Mouse (Mus musculus) midbrain, postnatal 0 days (tissue): ENCODE results near the gene Kcna3. TPM values are rescaled to one million over a fixed set of nuclear protein-coding genes. Genes with fewer than 3 reads are reported as not detected.

Experiments
- ATAC-seq: fragments of 200-750 bp; cut with Nextera tagmentation; 2 replicates; pipeline ENCODE4 v1.8.0; 2017; ENCODE audit warnings: moderate number of reproducible peaks, mild to moderate bottlenecking, moderate TSS enrichment, moderate library complexity; ENCODE audit not compliant: low FRiP score
- DNase-seq: peaks from one replicate; pipeline ENCODE4 v3.0.0-alpha.2; 2015; ENCODE audit warnings: low spot score
- H3K27ac ChIP-seq: fragments of 300-500 bp; sonication (generic); 2 replicates; pipeline ENCODE4 v1.5.1; 2014; ENCODE audit warnings: low read depth, mild to moderate bottlenecking, low read length, mixed read lengths
- H3K27me3 ChIP-seq: fragments of 300-500 bp; sonication (generic); 2 replicates; pipeline ENCODE4 v1.6.1; 2014; ENCODE audit warnings: low read length, control low read depth, mixed read lengths; ENCODE audit not compliant: insufficient read depth
- H3K36me3 ChIP-seq: fragments of 300-500 bp; sonication (generic); 2 replicates; pipeline ENCODE4 v1.6.1; 2014; ENCODE audit warnings: low read length, control low read depth, mixed read lengths; ENCODE audit not compliant: insufficient read depth
- H3K4me1 ChIP-seq: fragments of 300-500 bp; sonication (generic); 2 replicates; pipeline ENCODE4 v1.6.1; 2014; ENCODE audit warnings: mild to moderate bottlenecking, control low read depth, antibody characterized with exemption, low read length, mixed read lengths; ENCODE audit not compliant: insufficient read depth
- H3K4me2 ChIP-seq: fragments of 300-500 bp; sonication (generic); 2 replicates; pipeline ENCODE4 v1.6.1; 2014; ENCODE audit warnings: low read depth, mild to moderate bottlenecking, low read length, mixed read lengths; ENCODE audit not compliant: poor library complexity, severe bottlenecking
- H3K4me3 ChIP-seq: fragments of 300-500 bp; sonication (generic); 2 replicates; pipeline ENCODE4 v1.5.1; 2014; ENCODE audit warnings: low read depth, mild to moderate bottlenecking, low read length, moderate library complexity
- H3K9ac ChIP-seq: fragments of 300-500 bp; sonication (generic); replicated peaks from 2 replicates; pipeline ENCODE4 v1.6.1; 2014; ENCODE audit warnings: mild to moderate bottlenecking, low read length, moderate library complexity, mixed read lengths; ENCODE audit not compliant: poor library complexity, severe bottlenecking
- H3K9me3 ChIP-seq: fragments of 300-500 bp; sonication (generic); 2 replicates; pipeline ENCODE4 v1.6.1; 2016; ENCODE audit warnings: low read length, control low read depth
- CTCF ChIP-seq: IDR thresholded peaks from 2 replicates; pipeline ENCODE4 v1.5.1; 2016; ENCODE audit warnings: antibody characterized with exemption, mild to moderate bottlenecking
- WGBS: fragments of 180-500 bp; shearing (Covaris S2); extraction: QIAGEN DNeasy Blood & Tissue Kit; methylation state at CpG from one replicate; pipeline ENCODE4 v1.1.7; 2014; 5-methylcytosine and 5-hydroxymethylcytosine counted together
- polyA plus RNA-seq: library from polyadenylated mRNA; unstranded; fragments of >200 nt; fragmentation: Nextera tagmentation; extraction: Ambion mirVana; gene quantifications from 2 replicates; pipeline ENCODE4 v1.2.1, GENCODE M21; 2015
- total RNA-seq: library from RNA; depleted of rRNA; stranded (reverse); fragments of >200 nt; gene quantifications from 2 replicates; pipeline ENCODE4 v1.2.3, GENCODE M21; 2014; rRNA removed

Kcna3 gene
- total RNA-seq, result 66.1 and 74.0 TPM in 2 replicates
- 15.6 and 16.0 TPM in 2 replicates for polyA plus RNA-seq

DNA sequence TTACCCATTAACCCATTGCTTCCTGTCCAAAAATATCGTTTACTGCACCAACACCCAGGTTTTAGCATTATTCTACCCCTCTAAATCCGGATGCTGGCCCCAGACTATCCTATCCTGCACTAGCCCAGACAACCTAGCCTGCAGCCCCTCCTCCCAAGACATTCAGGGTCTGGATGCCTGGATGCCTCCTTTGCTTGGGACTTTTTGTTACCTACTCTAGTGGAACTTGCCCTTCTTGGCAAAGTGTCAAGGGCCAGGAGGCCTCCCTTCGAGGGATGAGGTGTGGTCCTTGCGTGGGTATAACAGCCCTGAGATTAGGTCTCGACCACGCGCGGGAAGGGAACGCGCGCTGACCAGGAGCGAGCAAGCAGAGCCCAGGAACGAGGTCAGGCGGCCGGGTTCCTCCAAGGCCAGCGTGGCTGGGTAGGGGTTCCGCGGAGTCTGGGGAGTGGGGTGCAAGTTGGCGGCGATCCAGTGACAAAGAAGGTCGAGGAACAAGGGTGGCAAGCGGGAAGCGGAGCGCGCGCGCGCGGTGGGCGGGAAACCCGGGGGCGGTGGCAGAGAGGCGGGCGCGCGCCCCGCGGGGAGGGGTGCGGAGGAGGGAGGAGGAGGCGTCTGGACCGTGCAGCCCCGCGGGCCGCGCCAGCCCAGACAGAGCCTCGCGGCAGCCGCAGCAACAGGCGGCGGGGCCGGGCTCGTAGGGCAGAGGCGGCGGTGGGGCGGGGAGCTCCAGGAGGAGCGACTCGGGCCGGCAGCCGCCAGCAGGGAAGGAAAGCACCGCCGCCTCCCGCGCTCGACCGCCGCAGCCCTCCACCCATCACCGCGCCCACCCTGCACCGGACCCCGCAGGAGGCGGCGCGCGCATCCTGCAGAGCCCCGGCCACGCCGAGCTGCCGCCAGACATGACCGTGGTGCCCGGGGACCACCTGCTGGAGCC is at the start of gene Kcna3:
Kcna3 (plus strand) TSS at position 649 of the 937 bp plus-strand sequence.
- Histone ChIP-seq H3K36me3 (no peaks in the 10 kb centered on the region), H3K27ac (peak within 1 kb of the TSS; percentile 90), H3K9ac (peak within 1 kb of the TSS; percentile 91), H3K9me3 (no peaks in the 10 kb centered on the region), H3K4me3 (peak within 1 kb of the TSS; percentile 81), H3K4me2 (peak within 1 kb of the TSS; percentile 79), H3K4me1 (peaks cover 5% of the 10 kb centered on the region; the same call in 1 of the 2 replicates), H3K27me3 (no peaks in the 10 kb centered on the region)
- peak; percentile 88 for DNase-seq
- ATAC-seq, result peak; percentile 93
- 2% methylated on average over 33 of the region's 80 CpGs for WGBS
- no peak for TF ChIP-seq CTCF

DNA sequence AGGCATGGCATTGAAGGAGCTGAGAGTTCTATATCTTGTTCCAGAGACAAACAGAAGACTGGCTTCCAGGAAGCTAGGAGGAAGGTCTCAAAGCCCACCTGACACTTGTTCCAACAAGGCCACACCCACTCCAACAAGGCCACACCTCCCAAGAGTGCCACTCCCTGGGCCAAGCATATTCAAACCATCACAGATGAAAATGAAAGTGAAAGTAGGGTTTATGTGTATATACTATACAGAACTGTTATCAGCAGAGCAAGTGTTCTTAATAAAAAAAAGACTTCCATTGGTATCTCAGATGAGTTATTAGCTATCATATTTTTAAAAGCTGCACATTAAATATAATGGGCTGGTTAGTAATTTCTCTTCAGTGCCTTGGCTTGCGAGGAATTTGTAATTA is 44.6 kb upstream of the Kcna3 start:
- TF ChIP-seq CTCF, result no peak
- Histone ChIP-seq H3K4me1 (no peaks in the 10 kb centered on the region), H3K4me3 (no peak overlapping the region), H3K36me3 (no peaks in the 10 kb centered on the region), H3K9ac (no peak overlapping the region), H3K9me3 (no peaks in the 10 kb centered on the region), H3K27me3 (no peaks in the 10 kb centered on the region), H3K4me2 (no peak overlapping the region), H3K27ac (no peak overlapping the region)
- DNase-seq (no peak), ATAC-seq (no peak)
- WGBS, result 78% methylated on average over 1 of the region's 1 CpGs

DNA sequence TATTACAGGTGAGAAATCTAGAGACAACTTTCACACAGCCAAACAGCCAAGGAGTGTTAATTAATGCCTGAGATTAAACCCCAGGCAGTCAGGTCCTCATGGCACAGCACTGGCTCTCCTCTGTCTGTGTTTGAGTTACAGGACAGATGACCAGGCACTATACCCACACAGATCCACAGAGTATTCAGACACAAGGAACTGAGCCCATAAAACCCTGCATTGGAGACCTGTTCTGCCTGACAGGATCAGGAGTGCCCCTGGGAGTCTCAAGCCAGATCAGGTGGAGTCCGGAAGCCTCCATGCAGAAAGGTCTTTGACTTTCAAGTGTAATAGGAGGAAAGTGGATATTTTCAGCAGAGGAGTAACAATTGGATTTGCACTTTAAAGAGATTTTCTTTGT is 40.6 kb upstream of the Kcna3 start:
- no peaks in the 10 kb centered on the region for H3K9me3 ChIP-seq
- no peak overlapping the region for H3K9ac ChIP-seq
- H3K4me2 ChIP-seq, result no peak overlapping the region
- H3K27me3 ChIP-seq, result no peaks in the 10 kb centered on the region
- TF ChIP-seq CTCF, result no peak
- 36% methylated on average over 1 of the region's 1 CpGs for WGBS
- H3K4me1 ChIP-seq, result no peaks in the 10 kb centered on the region
- H3K4me3 ChIP-seq, result no peak overlapping the region
- H3K27ac ChIP-seq, result no peak overlapping the region
- no peak for ATAC-seq
- DNase-seq, result no peak
- no peaks in the 10 kb centered on the region for H3K36me3 ChIP-seq

DNA sequence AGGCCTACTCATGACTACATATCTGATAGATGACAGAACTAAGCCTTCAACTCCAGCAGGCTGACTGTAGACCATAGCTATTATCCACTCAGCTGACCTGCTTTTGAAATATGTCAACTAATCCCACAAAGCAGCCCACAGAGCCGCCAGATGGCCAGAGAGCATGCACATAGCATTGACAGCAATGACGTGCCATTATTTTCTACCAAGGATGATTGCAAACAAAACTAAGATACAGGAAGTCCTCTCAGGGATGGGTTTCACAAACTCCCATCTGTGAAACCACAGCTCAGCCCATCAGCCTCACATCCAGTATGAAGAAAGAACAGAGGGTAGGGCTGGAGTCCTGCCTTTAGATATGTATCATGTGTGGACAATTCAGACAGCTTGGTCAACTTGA is 39.8 kb upstream of the Kcna3 start:
- ATAC-seq, result no peak
- Histone ChIP-seq H3K9me3 (no peaks in the 10 kb centered on the region), H3K27ac (no peak overlapping the region), H3K4me1 (no peaks in the 10 kb centered on the region), H3K27me3 (no peaks in the 10 kb centered on the region), H3K9ac (no peak overlapping the region), H3K4me2 (no peak overlapping the region), H3K4me3 (no peak overlapping the region), H3K36me3 (no peaks in the 10 kb centered on the region)
- 58% methylated on average over 2 of the region's 2 CpGs for WGBS
- no peak for DNase-seq
- TF ChIP-seq CTCF, result no peak

DNA sequence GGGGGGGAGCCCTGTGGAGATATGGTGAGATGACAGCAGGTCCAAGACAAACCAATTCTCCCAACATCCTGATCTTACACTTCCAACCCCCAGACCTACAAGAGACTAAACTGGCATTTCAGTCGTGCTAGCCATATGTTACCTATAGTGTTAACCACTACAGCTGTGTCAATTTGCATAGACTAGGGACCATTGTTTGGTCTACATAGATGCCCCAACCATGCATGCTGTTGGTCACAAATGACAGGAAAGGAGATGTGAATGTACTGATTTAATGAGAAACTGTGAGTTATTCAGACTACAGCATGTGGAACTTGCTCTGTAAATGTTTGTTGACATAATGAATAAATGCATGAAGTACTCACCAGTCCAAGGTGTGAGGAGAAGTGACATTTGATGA is 37.6 kb upstream of the Kcna3 start:
- ATAC-seq, result no peak
- Histone ChIP-seq H3K9ac (no peak overlapping the region), H3K4me1 (no peaks in the 10 kb centered on the region), H3K27me3 (no peaks in the 10 kb centered on the region), H3K4me2 (no peak overlapping the region), H3K27ac (no peak overlapping the region), H3K36me3 (no peaks in the 10 kb centered on the region), H3K9me3 (no peaks in the 10 kb centered on the region), H3K4me3 (no peak overlapping the region)
- no peak for DNase-seq
- no peak for TF ChIP-seq CTCF
- WGBS, result 83% methylated on average over 1 of the region's 1 CpGs

DNA sequence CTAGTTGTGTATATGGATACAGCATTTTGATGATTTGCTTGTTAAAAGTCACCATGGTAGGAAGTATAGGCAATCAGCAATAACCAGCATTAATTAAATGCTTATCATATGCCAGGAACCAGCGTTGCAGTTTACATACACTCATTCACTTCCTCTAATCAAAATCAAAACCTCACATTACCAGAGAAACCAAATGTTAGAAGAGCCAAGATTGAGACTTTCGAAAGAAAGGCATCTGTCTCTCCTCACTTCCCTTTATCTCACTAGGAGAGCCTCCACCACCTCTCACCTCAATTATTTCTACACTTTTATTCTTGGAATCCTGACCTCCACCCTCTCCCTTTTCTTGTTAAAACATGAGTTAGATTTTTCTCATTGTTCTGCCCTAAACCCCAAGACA is 35.8 kb upstream of the Kcna3 start:
- Histone ChIP-seq H3K9me3 (no peaks in the 10 kb centered on the region), H3K27ac (no peak overlapping the region), H3K36me3 (no peaks in the 10 kb centered on the region), H3K4me3 (no peak overlapping the region), H3K4me1 (no peaks in the 10 kb centered on the region), H3K4me2 (no peak overlapping the region), H3K9ac (no peak overlapping the region), H3K27me3 (no peaks in the 10 kb centered on the region)
- 72% methylated on average over 2 of the region's 2 CpGs for WGBS
- ATAC-seq, result no peak
- no peak for DNase-seq
- no peak for TF ChIP-seq CTCF
